Mouse (Mus musculus): ENCODE measurements around the gene 1110032A03Rik.

Gene 1110032A03Rik

DNA sequence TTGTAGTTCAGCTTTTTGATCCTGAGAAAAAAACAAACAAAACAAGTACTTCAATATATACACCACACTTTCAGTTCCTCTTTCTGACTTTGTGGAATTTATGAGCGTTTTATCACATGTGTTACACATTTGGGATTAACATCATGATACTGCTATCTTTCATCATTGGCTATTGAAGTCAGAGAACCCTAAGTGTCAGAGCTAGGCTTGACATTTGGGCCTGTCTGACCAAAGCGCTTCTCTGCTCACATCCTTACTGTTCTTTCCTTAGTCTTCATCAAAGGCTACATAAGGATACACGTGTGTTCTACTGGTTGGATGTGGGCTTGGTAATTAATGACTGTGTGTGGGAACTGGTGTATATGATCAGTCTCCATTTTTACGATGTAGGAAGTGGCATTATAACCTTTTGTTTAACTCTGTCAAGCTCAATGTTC, 1.3 kb downstream of the 1110032A03Rik start:
- DNase-seq (ENCODE audit: low spot score in 2 of 2): no peak

GRCm38 (mm10) chr9:50770011-50770410, 5.3 kb downstream of the 1110032A03Rik start:
- no peak for DNase-seq (ENCODE audit: low spot score in 2 of 2)

GRCm38 (mm10) chr9:50768107-50769002, 7.0 kb downstream of the 1110032A03Rik start, which contains the start of gene Fdxacb1:
Gene Fdxacb1, plus strand, starts transcription at chr9:50768236.
- DNase-seq (ENCODE audit: low spot score in 2 of 2): peak; percentile 98 to 99

DNA sequence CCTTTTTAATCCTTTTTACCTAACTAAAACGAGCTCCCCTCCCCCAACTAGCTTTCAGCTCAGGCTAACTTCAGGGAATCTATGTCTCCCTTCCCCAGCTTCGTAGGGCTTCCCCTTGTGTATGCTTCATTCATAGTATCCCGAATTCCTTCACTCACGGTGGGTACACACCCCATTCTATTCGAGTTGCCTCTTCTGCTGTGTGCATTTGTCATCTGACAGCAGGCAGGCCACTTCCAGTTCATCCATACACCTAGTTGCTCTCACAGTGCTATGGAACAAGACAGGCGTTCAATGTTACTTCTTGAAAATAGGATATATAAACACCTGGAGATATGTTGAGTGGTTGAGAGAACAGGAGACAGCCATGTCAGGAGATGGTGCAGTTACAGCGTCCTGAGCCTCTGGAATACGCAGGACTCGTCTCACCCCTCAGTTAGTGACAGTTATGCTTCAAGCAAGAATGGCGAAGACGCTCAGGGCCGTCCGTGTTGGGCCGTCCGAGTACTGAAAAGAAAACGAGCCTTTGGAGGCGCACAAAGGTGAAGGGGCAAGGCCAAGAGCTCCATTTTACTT, 7.7 kb downstream of the 1110032A03Rik start:
- no peak for DNase-seq (ENCODE audit: low spot score in 2 of 2)

- DNase-seq (ENCODE audit: low spot score in 2 of 2): no peak
Observed at GRCm38 (mm10) chr9:50763331-50763730, 12.0 kb downstream of the 1110032A03Rik start.

- DNase-seq (ENCODE audit: low spot score in 2 of 2): no peak
Observed at GRCm38 (mm10) chr9:50761520-50762243, 13.6 kb downstream of the 1110032A03Rik start.

- DNase-seq (ENCODE audit: low spot score in 2 of 2): no peak
Observed at GRCm38 (mm10) chr9:50756711-50757110, 18.6 kb downstream of the 1110032A03Rik start.

DNA sequence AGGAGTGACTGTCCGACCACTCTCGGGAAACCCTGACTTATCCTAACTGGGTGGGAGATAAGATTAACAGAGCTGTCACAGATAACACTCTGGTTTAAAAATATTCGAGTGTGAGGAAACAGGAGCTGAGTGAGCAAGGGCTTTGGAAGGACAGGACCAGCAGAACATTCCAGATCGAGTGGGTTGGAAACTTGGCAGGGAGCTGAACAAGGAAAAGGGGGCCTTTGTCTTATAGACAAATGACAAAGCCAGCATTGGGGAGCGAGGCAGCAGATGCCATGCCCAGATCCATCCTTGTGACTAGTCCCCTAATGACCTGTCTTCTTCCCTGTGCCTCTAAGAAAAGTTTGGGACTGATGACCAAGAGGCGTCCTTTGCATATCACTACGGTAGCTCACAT, 21.4 kb downstream of the 1110032A03Rik start:
- DNase-seq (ENCODE audit: low spot score in 2 of 2): no peak

DNA sequence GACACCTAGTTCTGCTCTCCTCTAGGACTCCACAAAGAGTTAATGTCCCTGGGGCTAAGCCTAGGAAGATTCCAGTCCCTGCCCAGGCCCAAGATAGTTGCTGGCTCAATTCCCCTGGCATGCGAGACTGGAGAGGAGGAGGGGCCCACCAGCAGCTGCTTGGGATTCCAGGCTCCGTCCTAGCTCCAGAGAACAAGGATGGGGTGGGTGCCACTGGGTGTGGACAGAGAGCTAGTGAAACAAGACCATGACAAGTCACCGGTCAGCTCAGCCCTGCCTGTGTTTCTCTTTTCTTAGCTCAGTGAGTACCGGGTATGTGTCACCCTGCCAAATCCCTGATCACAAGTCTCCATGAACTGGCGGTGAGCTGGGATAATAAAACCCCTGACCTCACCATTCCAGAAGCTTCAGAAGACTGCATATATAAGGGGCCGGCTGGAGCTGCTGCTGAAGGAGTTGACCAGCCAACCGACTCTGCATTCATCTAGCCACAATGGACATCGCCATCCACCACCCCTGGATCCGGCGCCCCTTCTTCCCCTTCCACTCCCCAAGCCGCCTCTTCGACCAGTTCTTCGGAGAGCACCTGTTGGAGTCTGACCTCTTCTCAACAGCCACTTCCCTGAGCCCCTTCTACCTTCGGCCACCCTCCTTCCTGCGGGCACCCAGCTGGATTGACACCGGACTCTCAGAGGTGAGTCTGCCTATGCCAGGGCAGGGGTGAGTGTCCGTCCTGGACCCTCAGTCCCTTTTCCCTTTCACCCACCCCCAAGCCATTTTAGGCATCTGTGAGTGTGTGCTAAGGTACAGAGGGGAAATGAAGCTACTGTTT, 22.3 kb downstream of the 1110032A03Rik start:
- peak; percentile 57 to 71 for DNase-seq (ENCODE audit: low spot score in 2 of 2)

- DNase-seq (ENCODE audit: low spot score in 2 of 2): no peak
Observed at GRCm38 (mm10) chr9:50752054-50752602, 23.2 kb downstream of the 1110032A03Rik start, which contains the start of gene Hspb2. Gene Hspb2, minus strand, starts transcription at chr9:50752354.

- no peak for DNase-seq (ENCODE audit: low spot score in 2 of 2)
Observed at GRCm38 (mm10) chr9:50751323-50751722, 24.0 kb downstream of the 1110032A03Rik start, which contains the start of gene Cryab. Gene Cryab, plus strand, starts transcription at chr9:50751325.

DNA sequence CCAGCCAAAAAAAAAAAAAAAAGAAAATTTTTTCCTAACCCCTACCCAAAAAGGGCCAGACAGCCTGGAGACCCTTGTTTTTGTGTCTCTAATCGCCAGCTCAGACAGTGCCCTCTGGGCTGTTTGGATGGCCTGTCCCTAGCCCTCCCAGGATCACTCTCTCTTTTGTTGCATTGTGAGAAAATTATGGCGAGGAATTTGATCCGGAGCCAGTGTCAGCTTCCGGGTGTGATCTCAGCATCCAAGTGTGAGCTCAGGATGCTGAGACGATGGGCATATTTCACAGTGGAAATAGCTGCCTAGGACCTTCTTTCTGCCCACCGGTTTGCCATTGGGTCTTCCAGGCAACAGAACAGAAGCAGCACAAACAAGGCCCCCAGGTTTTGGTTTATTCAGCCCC, 24.6 kb downstream of the 1110032A03Rik start:
- no peak for DNase-seq (ENCODE audit: low spot score in 2 of 2)

DNA sequence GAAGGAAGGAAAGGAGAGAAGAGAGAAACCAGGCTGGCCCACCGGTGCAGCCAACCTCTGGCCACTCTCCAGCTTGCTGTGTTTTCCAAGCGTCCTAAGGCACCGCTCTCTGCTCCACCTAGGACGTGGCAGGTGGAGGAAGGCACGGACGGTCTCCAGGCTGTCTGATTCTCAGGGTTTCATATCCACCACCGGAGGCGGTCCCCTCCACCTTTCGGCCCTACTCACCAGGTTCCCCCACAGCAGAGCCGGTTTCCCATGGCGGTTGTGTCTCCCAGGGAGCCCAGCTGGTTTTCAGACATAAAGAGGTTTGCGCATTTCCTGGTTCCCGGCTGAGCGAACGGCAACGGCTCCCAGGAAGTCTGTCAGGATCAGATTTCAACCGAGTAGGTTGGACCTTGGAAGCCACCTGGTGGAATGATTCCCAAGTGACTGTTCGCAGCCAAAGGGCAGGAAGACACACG, 29.1 kb downstream of the 1110032A03Rik start, which contains the start of gene 2310030G06Rik:
Gene 2310030G06Rik, minus strand, starts transcription at position 323 of the 464 bp plus-strand sequence.
- no peak for DNase-seq (ENCODE audit: low spot score in 2 of 2)

DNA sequence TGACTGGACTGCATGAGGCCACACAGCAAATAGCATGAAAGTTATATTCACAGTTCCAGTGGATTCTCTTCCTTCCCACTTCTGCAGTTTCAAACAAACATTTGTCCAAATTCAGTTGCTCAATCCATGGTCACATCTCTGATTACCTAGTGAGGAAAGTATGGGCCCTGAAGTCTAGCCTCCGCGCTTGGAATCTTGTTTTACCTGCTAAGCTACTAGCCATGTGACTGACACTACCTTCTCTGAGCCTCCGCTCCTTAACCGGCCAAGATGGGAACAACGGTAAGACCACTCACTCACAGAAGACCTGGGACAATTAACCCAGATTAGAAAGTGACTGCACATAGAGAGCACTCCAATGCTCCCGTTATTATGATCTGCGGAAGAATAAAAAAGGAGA, 29.5 kb downstream of the 1110032A03Rik start:
- DNase-seq (ENCODE audit: low spot score in 2 of 2): no peak

DNA sequence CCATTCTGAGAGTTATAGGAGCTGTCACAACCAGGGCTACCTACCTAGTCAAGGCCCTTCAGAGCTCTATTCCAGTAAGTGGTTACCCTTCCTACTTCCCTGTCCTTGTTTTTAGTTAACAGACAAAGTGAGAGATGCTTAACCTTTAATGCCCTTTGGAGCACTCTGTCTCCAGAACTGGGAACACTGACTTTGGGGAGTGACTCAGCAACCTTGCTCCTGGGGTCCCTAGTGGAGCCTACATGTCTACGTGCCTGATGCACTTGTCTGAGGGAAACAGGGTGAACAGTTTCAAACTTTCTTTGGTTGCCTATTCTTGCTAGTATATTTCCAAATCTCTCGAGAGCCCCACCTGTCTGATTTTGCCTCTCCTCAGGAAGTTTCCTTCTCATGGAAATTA, 32.6 kb downstream of the 1110032A03Rik start:
- DNase-seq (ENCODE audit: low spot score in 2 of 2): no peak

- DNase-seq (ENCODE audit: low spot score in 2 of 2): no peak
Observed at GRCm38 (mm10) chr9:50742261-50742660, 33.1 kb downstream of the 1110032A03Rik start.

GRCm38 (mm10) chr9:50740867-50741784, 34.2 kb downstream of the 1110032A03Rik start:
- DNase-seq (ENCODE audit: low spot score in 2 of 2): no peak

- peak; percentile 83 to 86 for DNase-seq (ENCODE audit: low spot score in 2 of 2)
Observed at GRCm38 (mm10) chr9:50738914-50739870, 36.1 kb downstream of the 1110032A03Rik start, which contains the start of gene Dixdc1. Gene Dixdc1, minus strand, starts transcription at chr9:50739517.
